Mouse (Mus musculus) lung, postnatal 0 days (tissue): ENCODE data around the gene Hyou1.

Experiments used
- CTCF ChIP-seq: IDR thresholded peaks from 2 replicates; pipeline ENCODE4 v1.5.1; 2016; ENCODE audit warnings: antibody characterized with exemption, mild to moderate bottlenecking
- EP300 ChIP-seq: IDR thresholded peaks from 2 replicates; pipeline ENCODE4 v1.6.1; 2016; ENCODE audit warnings: antibody characterized with exemption, mild to moderate bottlenecking, control low read depth

- TF ChIP-seq CTCF (no peak), EP300 (no peak)
These were observed 21.8 kb downstream of the Hyou1 start for GRCm38 (mm10) chr9:44401081-44401480.
